Mouse (Mus musculus) ES-E14 (cell line): Measurements from ENCODE around the gene Xylt1. TPM values are rescaled to one million over a fixed set of nuclear protein-coding genes. Genes with fewer than 3 reads are reported as not detected.
A peak's percentile ranks its signal among the peaks of the same experiment; 100 is the strongest.

Experiments
- DNase-seq: peaks from one replicate; pipeline ENCODE4 v3.0.0-alpha.2; 2013; ENCODE audit warnings: low read depth, low spot score
- H3K27ac ChIP-seq: 2 replicates; pipeline ENCODE4 v1.5.1; 2012; ENCODE audit warnings: low read depth, mild to moderate bottlenecking, low read length, moderate library complexity, mixed read lengths; ENCODE audit not compliant: poor library complexity, insufficient read depth, severe bottlenecking
- H3K36me3 ChIP-seq: 2 replicates; pipeline ENCODE4 v1.6.1; 2012; ENCODE audit warnings: mild to moderate bottlenecking, low read length, moderate library complexity, mixed read lengths; ENCODE audit not compliant: control insufficient read depth, poor library complexity, insufficient read depth, severe bottlenecking
- H3K4me1 ChIP-seq, 2 experiments: fragments of 150-350 bp in 1 of 2; sonication (generic) in 1 of 2; 2 replicates each; pipeline ENCODE4 v1.6.1; 2012; ENCODE audit warnings: low read length in 2 of 2, mild to moderate bottlenecking in 1 of 2, mixed read lengths in 1 of 2; ENCODE audit not compliant: control insufficient read depth in 2 of 2, insufficient read depth in 2 of 2, poor library complexity in 1 of 2
- H3K4me3 ChIP-seq, 2 experiments: fragments of 150-350 bp in 1 of 2; sonication (generic) in 1 of 2; 2 replicates each; pipeline ENCODE4 v1.5.1; 2012; ENCODE audit warnings: low read length in 2 of 2, low read depth in 1 of 2, mild to moderate bottlenecking in 1 of 2, mixed read lengths in 1 of 2; ENCODE audit not compliant: insufficient read depth in 1 of 2, poor library complexity in 1 of 2, severe bottlenecking in 1 of 2
- H3K9ac ChIP-seq: 2 replicates; pipeline ENCODE4 v1.6.1; 2012; ENCODE audit warnings: low read depth, mild to moderate bottlenecking, low read length, mixed read lengths; ENCODE audit not compliant: poor library complexity, insufficient read depth, severe bottlenecking
- H3K9me3 ChIP-seq: fragments of 150-350 bp; sonication (generic); 2 replicates; pipeline ENCODE4 v1.6.1; 2012; ENCODE audit warnings: low read depth, mild to moderate bottlenecking, low read length; ENCODE audit not compliant: control insufficient read depth, insufficient read depth
- CHD2 ChIP-seq: IDR thresholded peaks from 2 replicates; pipeline ENCODE4 v1.6.1; 2014; ENCODE audit warnings: mild to moderate bottlenecking, low read depth, low read length, inconsistent platforms
- HCFC1 ChIP-seq: IDR thresholded peaks from 2 replicates; pipeline ENCODE4 v1.6.1; 2012; ENCODE audit warnings: low read length, inconsistent platforms, borderline replicate concordance; ENCODE audit not compliant: insufficient read depth
- MAFK ChIP-seq: IDR thresholded peaks from 2 replicates; pipeline ENCODE4 v1.6.1; 2014; ENCODE audit warnings: mild to moderate bottlenecking, low read depth, low read length, inconsistent platforms; ENCODE audit not compliant: insufficient read depth
- ZC3H11A ChIP-seq: IDR thresholded peaks from 2 replicates; pipeline ENCODE4 v1.6.1; 2012; ENCODE audit warnings: low read depth, mild to moderate bottlenecking, inconsistent platforms, low read length, borderline replicate concordance
- ZNF384 ChIP-seq: IDR thresholded peaks from 2 replicates; pipeline ENCODE4 v1.6.1; 2012; ENCODE audit warnings: low read depth, low read length, inconsistent platforms
- in situ Hi-C, 2 experiments: fragments of 600-800 bp; cut with MboI; formaldehyde crosslinking; loops; one replicate each; pipeline ENCODE4 v1.15.1; 2025; ENCODE audit warnings: low sequenced_read_pairs in 2 of 2, inconsistent platforms in 1 of 2; ENCODE audit not compliant: unreplicated experiment in 2 of 2
- total RNA-seq: library from RNA; depleted of rRNA; stranded (reverse); fragments of 300-350 nt; gene quantifications from 2 replicates; pipeline ENCODE4 v1.2.3, GENCODE M21; 2012

Gene Xylt1
- total RNA-seq, 1 experiment, result 3.6 TPM

- no peak overlapping the region for H3K4me3 ChIP-seq
- in situ Hi-C loops, result no loop called here
- no peaks in the 10 kb centered on the region for H3K4me1 ChIP-seq
- DNase-seq, result no peak
- H3K36me3 ChIP-seq, result no peaks in the 10 kb centered on the region
- no peaks in the 10 kb centered on the region for H3K9me3 ChIP-seq
- TF ChIP-seq HCFC1 (no peak), MAFK (no peak), ZC3H11A (no peak), ZNF384 (no peak), CHD2 (no peak)
- no peak overlapping the region for H3K27ac ChIP-seq
- H3K9ac ChIP-seq, result no peak overlapping the region
Measured at GRCm38 (mm10) chr7:117658739-117659138, 278.0 kb downstream of the Xylt1 start.

- Histone ChIP-seq H3K27ac (no peak overlapping the region), H3K9me3 (no peaks in the 10 kb centered on the region), H3K4me3 (no peak overlapping the region), H3K4me1 (no peaks in the 10 kb centered on the region), H3K36me3 (no peaks in the 10 kb centered on the region), H3K9ac (no peak overlapping the region)
- TF ChIP-seq HCFC1, result no peak
- TF ChIP-seq ZNF384, result no peak
- TF ChIP-seq MAFK, result no peak
- no peak for TF ChIP-seq ZC3H11A
- no peak for TF ChIP-seq CHD2
- in situ Hi-C loops, result no loop called here
- no peak for DNase-seq
Measured at GRCm38 (mm10) chr7:117667286-117667685, 286.5 kb downstream of the Xylt1 start.

GRCm38 (mm10) chr7:117668226-117668625 lies 287.4 kb downstream of the Xylt1 start:
- TF ChIP-seq ZC3H11A (no peak), CHD2 (no peak), MAFK (no peak), ZNF384 (no peak), HCFC1 (no peak)
- no peak for DNase-seq
- in situ Hi-C loops, result no loop called here
- Histone ChIP-seq H3K4me1 (no peaks in the 10 kb centered on the region), H3K36me3 (no peaks in the 10 kb centered on the region), H3K27ac (no peak overlapping the region), H3K9me3 (no peaks in the 10 kb centered on the region), H3K4me3 (no peak overlapping the region), H3K9ac (no peak overlapping the region)

GRCm38 (mm10) chr7:117672121-117672591 lies 291.4 kb downstream of the Xylt1 start:
- no peak overlapping the region for H3K27ac ChIP-seq
- no peak overlapping the region for H3K4me3 ChIP-seq
- H3K9ac ChIP-seq, result no peak overlapping the region
- in situ Hi-C loops, result no loop called here
- TF ChIP-seq MAFK (no peak), ZNF384 (no peak), CHD2 (no peak), ZC3H11A (no peak), HCFC1 (no peak)
- H3K4me1 ChIP-seq, result no peaks in the 10 kb centered on the region
- H3K9me3 ChIP-seq, result no peaks in the 10 kb centered on the region
- no peaks in the 10 kb centered on the region for H3K36me3 ChIP-seq
- no peak for DNase-seq

- Histone ChIP-seq H3K36me3 (no peaks in the 10 kb centered on the region), H3K4me3 (no peak overlapping the region), H3K9ac (no peak overlapping the region), H3K4me1 (peaks cover 0 to 3% of the 10 kb centered on the region in 2 experiments; a peak in 2 of 4 replicates), H3K27ac (no peak overlapping the region), H3K9me3 (no peaks in the 10 kb centered on the region)
- TF ChIP-seq HCFC1 (no peak), MAFK (no peak), ZC3H11A (no peak), ZNF384 (no peak), CHD2 (no peak)
- peak; percentile 38 for DNase-seq
- in situ Hi-C loops, result no loop called here
Measured at GRCm38 (mm10) chr7:117686120-117686996, 305.6 kb downstream of the Xylt1 start.
